Mouse (Mus musculus) stomach, postnatal 0 days (tissue): ENCODE results near the gene Tmsb10. TPM values are rescaled to one million over a fixed set of nuclear protein-coding genes. Genes with fewer than 3 reads are reported as not detected.

Experiments
- ATAC-seq: fragments of 200-750 bp; cut with Nextera tagmentation; 2 replicates; pipeline ENCODE4 v1.8.0; 2017; ENCODE audit not compliant: low FRiP score, low TSS enrichment
- DNase-seq: peaks from one replicate; pipeline ENCODE4 v3.0.0-alpha.2; 2016; ENCODE audit warnings: low spot score
- H3K27ac ChIP-seq: fragments of 300-500 bp; sonication (generic); replicated peaks from 2 replicates; pipeline ENCODE4 v1.5.1; 2014; ENCODE audit warnings: mild to moderate bottlenecking, control low read depth
- H3K27me3 ChIP-seq: fragments of 300-500 bp; sonication (generic); 2 replicates; pipeline ENCODE4 v1.6.1; 2014; ENCODE audit warnings: low read length; ENCODE audit not compliant: control insufficient read depth, insufficient read depth
- H3K36me3 ChIP-seq: fragments of 300-500 bp; sonication (generic); 2 replicates; pipeline ENCODE4 v1.6.1; 2014; ENCODE audit warnings: low read length, mixed read lengths; ENCODE audit not compliant: control insufficient read depth, insufficient read depth
- H3K4me1 ChIP-seq: fragments of 300-500 bp; sonication (generic); replicated peaks from 2 replicates; pipeline ENCODE4 v1.6.1; 2014; ENCODE audit warnings: antibody characterized with exemption; ENCODE audit not compliant: control insufficient read depth, insufficient read depth
- H3K4me2 ChIP-seq: fragments of 300-500 bp; sonication (generic); replicated peaks from 2 replicates; pipeline ENCODE4 v1.6.1; 2014; ENCODE audit warnings: low read depth, mild to moderate bottlenecking, control low read depth, moderate library complexity
- H3K4me3 ChIP-seq: fragments of 300-500 bp; sonication (generic); 2 replicates; pipeline ENCODE4 v1.5.1; 2014; ENCODE audit warnings: low read depth, low read length, control low read depth
- H3K9ac ChIP-seq: fragments of 300-500 bp; sonication (generic); 2 replicates; pipeline ENCODE4 v1.6.1; 2014; ENCODE audit warnings: mild to moderate bottlenecking, low read length, control low read depth, mixed read lengths
- H3K9me3 ChIP-seq: fragments of 300-500 bp; sonication (generic); 2 replicates; pipeline ENCODE4 v1.6.1; 2016; ENCODE audit warnings: low read length; ENCODE audit not compliant: control insufficient read depth
- CTCF ChIP-seq: IDR thresholded peaks from 2 replicates; pipeline ENCODE4 v1.5.1; 2016; ENCODE audit warnings: antibody characterized with exemption, low read depth, mild to moderate bottlenecking, moderate library complexity
- EP300 ChIP-seq: optimal IDR thresholded peaks from 2 replicates; pipeline ENCODE3; 2016; ENCODE audit warnings: antibody characterized with exemption
- WGBS: fragments of 180-500 bp; shearing (Covaris S2); extraction: QIAGEN DNeasy Blood & Tissue Kit; methylation state at CpG from one replicate; pipeline ENCODE4 v1.1.7; 2014; 5-methylcytosine and 5-hydroxymethylcytosine counted together
- polyA plus RNA-seq: library from polyadenylated mRNA; unstranded; fragments of >200 nt; fragmentation: Nextera tagmentation; extraction: Ambion mirVana; gene quantifications from 2 replicates; pipeline ENCODE4 v1.2.1, GENCODE M21; 2015

Tmsb10 gene
- polyA plus RNA-seq, 1 experiment from 2014 or later: 1,685 TPM

GRCm38 (mm10) chr6:72940493-72940892, 18.1 kb downstream of the Tmsb10 start:
- peak; percentile 61 for DNase-seq
- H3K4me1 ChIP-seq: no peaks in the 10 kb centered on the region
- no peak overlapping the region for H3K9ac ChIP-seq
- H3K36me3 ChIP-seq: no peaks in the 10 kb centered on the region
- H3K4me3 ChIP-seq: no peak overlapping the region
- no peak for ATAC-seq
- TF ChIP-seq EP300 (no peak), CTCF (peak; percentile 97)
- 7% methylated on average over 3 of the region's 3 CpGs for WGBS
- H3K27me3 ChIP-seq: no peaks in the 10 kb centered on the region
- no peak overlapping the region for H3K4me2 ChIP-seq
- H3K9me3 ChIP-seq: no peaks in the 10 kb centered on the region
- no peak overlapping the region for H3K27ac ChIP-seq

DNA sequence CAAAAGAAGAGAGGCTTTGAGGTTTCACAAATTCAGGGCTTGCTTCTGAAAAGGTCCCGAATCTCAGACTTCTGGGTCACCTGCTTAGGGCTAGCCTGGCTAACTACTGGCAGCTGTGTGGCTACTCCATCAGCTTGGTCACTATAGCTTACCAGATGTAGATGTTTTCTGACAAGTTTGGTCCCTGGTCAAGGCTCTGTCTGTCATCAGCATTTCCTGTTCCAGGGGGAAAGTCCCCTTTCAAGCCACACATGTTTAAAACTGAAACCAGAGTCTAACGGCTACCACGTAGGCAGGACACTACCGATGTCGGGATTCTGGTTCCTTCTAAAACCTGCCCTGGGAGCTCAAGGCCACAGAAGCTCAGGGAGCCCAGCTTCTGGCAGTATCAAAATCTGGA, 20.7 kb downstream of the Tmsb10 start:
- ATAC-seq (no peak), DNase-seq (no peak)
- Histone ChIP-seq H3K9ac (no peak overlapping the region), H3K9me3 (no peaks in the 10 kb centered on the region), H3K27ac (no peak overlapping the region), H3K4me2 (peak overlapping the region; percentile 8; the same call in 1 of the 2 replicates), H3K27me3 (no peaks in the 10 kb centered on the region), H3K36me3 (no peaks in the 10 kb centered on the region), H3K4me1 (no peaks in the 10 kb centered on the region), H3K4me3 (no peak overlapping the region)
- 62% methylated on average over 5 of the region's 5 CpGs for WGBS
- TF ChIP-seq EP300: no peak
- TF ChIP-seq CTCF: no peak

- Histone ChIP-seq H3K27me3 (no peaks in the 10 kb centered on the region), H3K27ac (no peak overlapping the region), H3K9ac (no peak overlapping the region), H3K36me3 (no peaks in the 10 kb centered on the region), H3K4me3 (no peak overlapping the region), H3K9me3 (no peaks in the 10 kb centered on the region), H3K4me1 (no peaks in the 10 kb centered on the region), H3K4me2 (no peak overlapping the region)
- no peak for ATAC-seq
- TF ChIP-seq CTCF: no peak
- no peak for TF ChIP-seq EP300
- WGBS: 82% methylated on average over 3 of the region's 3 CpGs
- no peak for DNase-seq
Observed at GRCm38 (mm10) chr6:72937430-72937829, 21.1 kb downstream of the Tmsb10 start.

- ATAC-seq (no peak), DNase-seq (no peak)
- Histone ChIP-seq H3K9ac (no peak overlapping the region), H3K36me3 (no peaks in the 10 kb centered on the region), H3K27me3 (no peaks in the 10 kb centered on the region), H3K4me1 (no peaks in the 10 kb centered on the region), H3K4me3 (no peak overlapping the region), H3K9me3 (no peaks in the 10 kb centered on the region), H3K27ac (no peak overlapping the region), H3K4me2 (no peak overlapping the region)
- no peak for TF ChIP-seq CTCF
- no peak for TF ChIP-seq EP300
- WGBS: 81% methylated on average over 1 of the region's 1 CpGs
Observed at GRCm38 (mm10) chr6:72932955-72933354, 25.6 kb downstream of the Tmsb10 start.

DNA sequence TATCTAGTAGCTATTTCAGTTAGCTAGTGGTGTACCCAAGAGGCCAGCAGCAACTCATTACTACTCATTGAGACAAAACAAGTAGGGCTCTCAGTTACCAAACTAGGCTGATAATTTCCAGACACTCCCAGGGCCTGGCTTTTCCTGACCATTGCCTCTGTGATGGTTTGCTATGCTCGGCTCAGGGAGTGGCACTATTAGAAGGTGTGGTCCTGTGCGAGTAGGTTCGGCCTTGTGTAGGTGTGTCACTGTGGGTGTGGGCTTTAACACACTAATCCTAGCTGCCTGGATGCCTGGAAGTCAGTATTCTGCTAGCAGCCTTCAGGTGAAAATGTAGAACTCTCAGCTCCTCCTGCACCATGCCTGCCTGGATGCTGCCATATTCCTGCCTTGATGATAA, 27.0 kb downstream of the Tmsb10 start:
- DNase-seq: peak; percentile 51
- 43% methylated on average over 3 of the region's 3 CpGs for WGBS
- peak; percentile 74 for ATAC-seq
- TF ChIP-seq CTCF (no peak), EP300 (no peak)
- H3K9ac ChIP-seq: no peak overlapping the region
- H3K27ac ChIP-seq: no peak overlapping the region
- no peak overlapping the region for H3K4me3 ChIP-seq
- no peak overlapping the region for H3K4me2 ChIP-seq
- H3K36me3 ChIP-seq: no peaks in the 10 kb centered on the region
- H3K4me1 ChIP-seq: peaks cover 5% of the 10 kb centered on the region
- H3K9me3 ChIP-seq: no peaks in the 10 kb centered on the region
- no peaks in the 10 kb centered on the region for H3K27me3 ChIP-seq

- H3K4me2 ChIP-seq: no peak overlapping the region
- peak overlapping the region; percentile 61 for H3K27ac ChIP-seq
- no peaks in the 10 kb centered on the region for H3K27me3 ChIP-seq
- 65% methylated on average over 4 of the region's 4 CpGs for WGBS
- H3K36me3 ChIP-seq: no peaks in the 10 kb centered on the region
- peak; percentile 27; the same call in 1 of the 2 replicates for ATAC-seq
- no peak overlapping the region for H3K9ac ChIP-seq
- H3K9me3 ChIP-seq: no peaks in the 10 kb centered on the region
- peaks cover 6% of the 10 kb centered on the region for H3K4me1 ChIP-seq
- TF ChIP-seq CTCF: no peak
- no peak for TF ChIP-seq EP300
- no peak overlapping the region for H3K4me3 ChIP-seq
- peak; percentile 24 for DNase-seq
Observed at GRCm38 (mm10) chr6:72929795-72930398, 28.7 kb downstream of the Tmsb10 start.
